Mouse (Mus musculus) forelimb bud, embryonic 11.5 days (tissue): ENCODE results near the gene Camta1.

Source experiments
- DNase-seq: peaks from one replicate; pipeline ENCODE4 v3.0.0-alpha.2; 2012; ENCODE audit warnings: low read depth, low spot score

Gene Camta1

GRCm38 (mm10) chr4:151861806-151862739, at the start of gene Camta1:
Gene Camta1, minus strand, starts transcription at chr4:151861876.
- peak; percentile 100 for DNase-seq

- DNase-seq, result no peak
These were observed 47.1 kb upstream of the Camta1 start for GRCm38 (mm10) chr4:151908809-151909208.

GRCm38 (mm10) chr4:151907577-151908343, 46.1 kb upstream of the Camta1 start:
- peak; percentile 40 for DNase-seq

- DNase-seq, result no peak
These were observed 43.9 kb upstream of the Camta1 start for GRCm38 (mm10) chr4:151905621-151906020.

- DNase-seq, result no peak
These were observed 42.4 kb upstream of the Camta1 start for GRCm38 (mm10) chr4:151904098-151904497.

- no peak for DNase-seq
These were observed 41.1 kb upstream of the Camta1 start for GRCm38 (mm10) chr4:151902689-151903241.

GRCm38 (mm10) chr4:151902046-151902688, 40.5 kb upstream of the Camta1 start:
- DNase-seq, result no peak

GRCm38 (mm10) chr4:151901422-151901821, 39.7 kb upstream of the Camta1 start:
- DNase-seq, result no peak

GRCm38 (mm10) chr4:151900735-151901134, 39.1 kb upstream of the Camta1 start:
- DNase-seq, result no peak

- DNase-seq, result no peak
These were observed 38.2 kb upstream of the Camta1 start for GRCm38 (mm10) chr4:151899707-151900384.

- no peak for DNase-seq
These were observed 37.0 kb upstream of the Camta1 start for GRCm38 (mm10) chr4:151898600-151899245.

- no peak for DNase-seq
These were observed 35.5 kb upstream of the Camta1 start for GRCm38 (mm10) chr4:151897069-151897617.

GRCm38 (mm10) chr4:151895624-151896023, 33.9 kb upstream of the Camta1 start:
- no peak for DNase-seq

GRCm38 (mm10) chr4:151894926-151895325, 33.2 kb upstream of the Camta1 start:
- DNase-seq, result no peak

- DNase-seq, result no peak
These were observed 31.6 kb upstream of the Camta1 start for GRCm38 (mm10) chr4:151893241-151893640.

GRCm38 (mm10) chr4:151881590-151881989, 19.9 kb upstream of the Camta1 start:
- DNase-seq, result no peak

- peak; percentile 7 for DNase-seq
These were observed 18.5 kb upstream of the Camta1 start for GRCm38 (mm10) chr4:151880044-151880690.

GRCm38 (mm10) chr4:151876400-151876799, 14.7 kb upstream of the Camta1 start:
- DNase-seq, result no peak

- no peak for DNase-seq
These were observed 1.8 kb upstream of the Camta1 start for GRCm38 (mm10) chr4:151863511-151863910.

- no peak for DNase-seq
These were observed 238 bp downstream of the Camta1 start for GRCm38 (mm10) chr4:151861471-151861805.
